Mouse (Mus musculus): ENCODE measurements around the gene Gpc5. TPM values are rescaled to one million over a fixed set of nuclear protein-coding genes. Genes with fewer than 3 reads are reported as not detected.

The Gpc5 gene
- total RNA-seq, 2 experiments from 2014 or later: not detected

- no peak for ATAC-seq (replicated peaks; ENCODE audit: poor library complexity)
Measured at GRCm38 (mm10) chr14:115342597-115342996, 250.6 kb downstream of the Gpc5 start.

- ATAC-seq (replicated peaks; ENCODE audit: poor library complexity): no peak
Measured at GRCm38 (mm10) chr14:115349448-115349847, 257.4 kb downstream of the Gpc5 start.

- peak; percentile 73 for ATAC-seq (replicated peaks; ENCODE audit: poor library complexity)
Measured at GRCm38 (mm10) chr14:115365320-115365935, 273.4 kb downstream of the Gpc5 start.

- no peak for ATAC-seq (replicated peaks; ENCODE audit: poor library complexity)
Measured at GRCm38 (mm10) chr14:115369611-115370167, 277.7 kb downstream of the Gpc5 start.

GRCm38 (mm10) chr14:115371131-115371530 lies 279.1 kb downstream of the Gpc5 start:
- ATAC-seq (replicated peaks; ENCODE audit: poor library complexity): peak; percentile 94

GRCm38 (mm10) chr14:115391831-115392230 lies 299.8 kb downstream of the Gpc5 start:
- ATAC-seq (replicated peaks; ENCODE audit: poor library complexity): peak; percentile 68

GRCm38 (mm10) chr14:115392894-115393524 lies 301.0 kb downstream of the Gpc5 start:
- peak; percentile 96 for ATAC-seq (replicated peaks; ENCODE audit: poor library complexity)

- no peak for ATAC-seq (replicated peaks; ENCODE audit: poor library complexity)
Measured at GRCm38 (mm10) chr14:115406596-115406995, 314.6 kb downstream of the Gpc5 start.

GRCm38 (mm10) chr14:115407309-115407930 lies 315.4 kb downstream of the Gpc5 start:
- 0 out of 2 replicates have a peak, but pooled peaks have one; percentile 34 for ATAC-seq (replicated peaks; ENCODE audit: poor library complexity)

GRCm38 (mm10) chr14:115410881-115411280 lies 318.9 kb downstream of the Gpc5 start:
- no peak for ATAC-seq (replicated peaks; ENCODE audit: poor library complexity)

GRCm38 (mm10) chr14:115411513-115412174 lies 319.6 kb downstream of the Gpc5 start:
- ATAC-seq (replicated peaks; ENCODE audit: poor library complexity): no peak

GRCm38 (mm10) chr14:115412821-115413220 lies 320.8 kb downstream of the Gpc5 start:
- ATAC-seq (replicated peaks; ENCODE audit: poor library complexity): no peak

- no peak for ATAC-seq (replicated peaks; ENCODE audit: poor library complexity)
Measured at GRCm38 (mm10) chr14:115413429-115413828, 321.4 kb downstream of the Gpc5 start.

GRCm38 (mm10) chr14:115414545-115414944 lies 322.5 kb downstream of the Gpc5 start:
- no peak for ATAC-seq (replicated peaks; ENCODE audit: poor library complexity)

GRCm38 (mm10) chr14:115431967-115432366 lies 340.0 kb downstream of the Gpc5 start:
- no peak for ATAC-seq (replicated peaks; ENCODE audit: poor library complexity)

GRCm38 (mm10) chr14:115432368-115432767 lies 340.4 kb downstream of the Gpc5 start:
- ATAC-seq (replicated peaks; ENCODE audit: poor library complexity): no peak

GRCm38 (mm10) chr14:115436617-115437016 lies 344.6 kb downstream of the Gpc5 start:
- ATAC-seq (replicated peaks; ENCODE audit: poor library complexity): no peak

- ATAC-seq (replicated peaks; ENCODE audit: poor library complexity): no peak
Measured at GRCm38 (mm10) chr14:115444789-115445770, 353.1 kb downstream of the Gpc5 start.

GRCm38 (mm10) chr14:115450938-115451337 lies 358.9 kb downstream of the Gpc5 start:
- no peak for ATAC-seq (replicated peaks; ENCODE audit: poor library complexity)

GRCm38 (mm10) chr14:115467960-115468359 lies 375.9 kb downstream of the Gpc5 start:
- peak; percentile 76 for ATAC-seq (replicated peaks; ENCODE audit: poor library complexity)

Measured in megakaryocyte progenitor cell, adult 5-6 weeks (primary cell).